Mouse (Mus musculus) lung, postnatal 0 days (tissue): ENCODE results near the gene Gdpd3.

ENCODE experiments used
- CTCF ChIP-seq: IDR thresholded peaks from 2 replicates; pipeline ENCODE4 v1.5.1; 2016; ENCODE audit warnings: antibody characterized with exemption, mild to moderate bottlenecking
- EP300 ChIP-seq: IDR thresholded peaks from 2 replicates; pipeline ENCODE4 v1.6.1; 2016; ENCODE audit warnings: antibody characterized with exemption, mild to moderate bottlenecking, control low read depth

GRCm38 (mm10) chr7:126780971-126781635, 15.0 kb downstream of the Gdpd3 start, which contains the start of gene Tbx6:
- TF ChIP-seq CTCF: no peak
- no peak for TF ChIP-seq EP300
